Mouse (Mus musculus): ENCODE results near the gene Nptx1. TPM values are rescaled to one million over a fixed set of nuclear protein-coding genes. Genes with fewer than 3 reads are reported as not detected.

The Nptx1 gene
- polyA plus RNA-seq, 1 experiment from 2014 or later, result 1.2 TPM

GRCm38 (mm10) chr11:119509165-119509776, 38.3 kb downstream of the Nptx1 start:
- no peak overlapping the region for H3K4me2 ChIP-seq (replicated peaks)

GRCm38 (mm10) chr11:119507772-119508171, 39.8 kb downstream of the Nptx1 start:
- 80% methylated on average over 8 of the region's 8 CpGs for WGBS
- Histone ChIP-seq H3K27ac (replicated peaks) (no peak overlapping the region), H3K4me3 (replicated peaks) (no peak overlapping the region), H3K4me1 (no peaks in the 10 kb centered on the region), H3K9ac (no peak overlapping the region), H3K36me3 (peaks cover 51% of the 10 kb centered on the region), H3K9me3 (replicated peaks) (no peaks in the 10 kb centered on the region), H3K27me3 (no peaks in the 10 kb centered on the region), H3K4me2 (replicated peaks) (no peak overlapping the region)
- no peak for ATAC-seq (ENCODE audit: insufficient number of reproducible peaks, low FRiP score, low TSS enrichment, low read depth)

More at GRCm38 (mm10) chr11:119509165-119509776, 38.3 kb downstream of the Nptx1 start:
- peaks cover 4% of the 10 kb centered on the region for H3K4me1 ChIP-seq
- H3K27me3 ChIP-seq, result no peaks in the 10 kb centered on the region
- H3K27ac ChIP-seq (replicated peaks), result no peak overlapping the region
- no peak overlapping the region for H3K9ac ChIP-seq
- 75% methylated on average over 5 of the region's 5 CpGs for WGBS
- peaks cover 38% of the 10 kb centered on the region for H3K36me3 ChIP-seq
- H3K4me3 ChIP-seq (replicated peaks), result no peak overlapping the region
- no peaks in the 10 kb centered on the region for H3K9me3 ChIP-seq (replicated peaks)
- no peak for ATAC-seq (ENCODE audit: insufficient number of reproducible peaks, low FRiP score, low TSS enrichment, low read depth)

- Histone ChIP-seq H3K36me3 (peaks cover 65% of the 10 kb centered on the region), H3K27me3 (no peaks in the 10 kb centered on the region), H3K9ac (no peak overlapping the region), H3K9me3 (replicated peaks) (no peaks in the 10 kb centered on the region), H3K4me1 (no peaks in the 10 kb centered on the region), H3K4me2 (replicated peaks) (no peak overlapping the region), H3K27ac (replicated peaks) (no peak overlapping the region), H3K4me3 (replicated peaks) (no peak overlapping the region)
- WGBS, result 83% methylated on average over 4 of the region's 4 CpGs
- no peak for ATAC-seq (ENCODE audit: insufficient number of reproducible peaks, low FRiP score, low TSS enrichment, low read depth)
Measured at GRCm38 (mm10) chr11:119506386-119506785, 41.2 kb downstream of the Nptx1 start.

- H3K4me2 ChIP-seq (replicated peaks), result no peak overlapping the region
- peaks cover 87% of the 10 kb centered on the region for H3K36me3 ChIP-seq
- H3K9ac ChIP-seq, result no peak overlapping the region
- H3K27ac ChIP-seq (replicated peaks), result no peak overlapping the region
- H3K4me1 ChIP-seq, result no peaks in the 10 kb centered on the region
- H3K4me3 ChIP-seq (replicated peaks), result no peak overlapping the region
- no peaks in the 10 kb centered on the region for H3K27me3 ChIP-seq
- no peaks in the 10 kb centered on the region for H3K9me3 ChIP-seq (replicated peaks)
- ATAC-seq (ENCODE audit: insufficient number of reproducible peaks, low FRiP score, low TSS enrichment, low read depth), result 0 out of 2 replicates have a peak, but pooled peaks have one; percentile 45
Measured at GRCm38 (mm10) chr11:119503675-119504074, 43.9 kb downstream of the Nptx1 start.

- 76% methylated on average over 2 of the region's 2 CpGs for WGBS
- no peaks in the 10 kb centered on the region for H3K4me1 ChIP-seq
- H3K9me3 ChIP-seq (replicated peaks), result no peaks in the 10 kb centered on the region
- no peak overlapping the region for H3K9ac ChIP-seq
- no peak overlapping the region for H3K4me3 ChIP-seq (replicated peaks)
- H3K36me3 ChIP-seq, result peaks cover 69% of the 10 kb centered on the region
- ATAC-seq (ENCODE audit: insufficient number of reproducible peaks, low FRiP score, low TSS enrichment, low read depth), result no peak
- H3K27ac ChIP-seq (replicated peaks), result no peak overlapping the region
- H3K27me3 ChIP-seq, result no peaks in the 10 kb centered on the region
- no peak overlapping the region for H3K4me2 ChIP-seq (replicated peaks)
Measured at GRCm38 (mm10) chr11:119500011-119500410, 47.5 kb downstream of the Nptx1 start.

- Histone ChIP-seq H3K36me3 (peaks cover 61% of the 10 kb centered on the region), H3K27me3 (no peaks in the 10 kb centered on the region), H3K9me3 (replicated peaks) (no peaks in the 10 kb centered on the region), H3K4me3 (replicated peaks) (no peak overlapping the region), H3K4me1 (no peaks in the 10 kb centered on the region), H3K4me2 (replicated peaks) (no peak overlapping the region), H3K9ac (no peak overlapping the region), H3K27ac (replicated peaks) (no peak overlapping the region)
- WGBS, result 93% methylated on average over 4 of the region's 4 CpGs
- no peak for ATAC-seq (ENCODE audit: insufficient number of reproducible peaks, low FRiP score, low TSS enrichment, low read depth)
Measured at GRCm38 (mm10) chr11:119499297-119499696, 48.3 kb downstream of the Nptx1 start.

GRCm38 (mm10) chr11:119497451-119497850, 50.1 kb downstream of the Nptx1 start:
- no peaks in the 10 kb centered on the region for H3K27me3 ChIP-seq
- H3K9ac ChIP-seq, result no peak overlapping the region
- no peak for ATAC-seq (ENCODE audit: insufficient number of reproducible peaks, low FRiP score, low TSS enrichment, low read depth)
- no peak overlapping the region for H3K4me2 ChIP-seq (replicated peaks)
- H3K36me3 ChIP-seq, result peaks cover 45% of the 10 kb centered on the region
- no peaks in the 10 kb centered on the region for H3K9me3 ChIP-seq (replicated peaks)
- H3K27ac ChIP-seq (replicated peaks), result no peak overlapping the region
- 79% methylated on average over 4 of the region's 4 CpGs for WGBS
- peaks cover 10% of the 10 kb centered on the region for H3K4me1 ChIP-seq
- no peak overlapping the region for H3K4me3 ChIP-seq (replicated peaks)

GRCm38 (mm10) chr11:119496147-119496546, 51.4 kb downstream of the Nptx1 start:
- Histone ChIP-seq H3K4me3 (replicated peaks) (no peak overlapping the region), H3K9me3 (replicated peaks) (no peaks in the 10 kb centered on the region), H3K9ac (no peak overlapping the region), H3K4me2 (replicated peaks) (no peak overlapping the region), H3K27me3 (no peaks in the 10 kb centered on the region), H3K4me1 (peaks cover 16% of the 10 kb centered on the region), H3K27ac (replicated peaks) (no peak overlapping the region), H3K36me3 (peaks cover 32% of the 10 kb centered on the region)
- no peak for ATAC-seq (ENCODE audit: insufficient number of reproducible peaks, low FRiP score, low TSS enrichment, low read depth)
- 86% methylated on average over 5 of the region's 5 CpGs for WGBS

GRCm38 (mm10) chr11:119493516-119493915, 54.0 kb downstream of the Nptx1 start:
- H3K27me3 ChIP-seq, result no peaks in the 10 kb centered on the region; the same call in 1 of the 2 replicates
- no peak overlapping the region for H3K4me3 ChIP-seq (replicated peaks)
- ATAC-seq (ENCODE audit: insufficient number of reproducible peaks, low FRiP score, low TSS enrichment, low read depth), result no peak
- H3K27ac ChIP-seq (replicated peaks), result no peak overlapping the region
- no peaks in the 10 kb centered on the region for H3K9me3 ChIP-seq (replicated peaks)
- 67% methylated on average over 4 of the region's 4 CpGs for WGBS
- peaks cover 12% of the 10 kb centered on the region; the same call in 1 of the 2 replicates for H3K36me3 ChIP-seq
- H3K4me1 ChIP-seq, result peaks cover 23% of the 10 kb centered on the region
- no peak overlapping the region for H3K9ac ChIP-seq
- no peak overlapping the region for H3K4me2 ChIP-seq (replicated peaks)

GRCm38 (mm10) chr11:119492830-119493229, 54.7 kb downstream of the Nptx1 start:
- no peak for ATAC-seq (ENCODE audit: insufficient number of reproducible peaks, low FRiP score, low TSS enrichment, low read depth)
- Histone ChIP-seq H3K4me3 (replicated peaks) (0 out of 2 replicates have a peak overlapping the region, but pooled peaks have one; percentile 66), H3K27ac (replicated peaks) (no peak overlapping the region), H3K36me3 (peaks cover 12% of the 10 kb centered on the region; the same call in 1 of the 2 replicates), H3K4me1 (peaks cover 23% of the 10 kb centered on the region), H3K4me2 (replicated peaks) (0 out of 2 replicates have a peak overlapping the region, but pooled peaks have one; percentile 90), H3K27me3 (no peaks in the 10 kb centered on the region; the same call in 1 of the 2 replicates), H3K9ac (no peak overlapping the region), H3K9me3 (replicated peaks) (no peaks in the 10 kb centered on the region)
- 89% methylated on average over 6 of the region's 6 CpGs for WGBS

- H3K9ac ChIP-seq, result peak overlapping the region; percentile 93
- peak overlapping the region; percentile 66 for H3K4me3 ChIP-seq (replicated peaks)
- no peaks in the 10 kb centered on the region for H3K9me3 ChIP-seq (replicated peaks)
- H3K4me2 ChIP-seq (replicated peaks), result peak overlapping the region; percentile 90
- no peak for ATAC-seq (ENCODE audit: insufficient number of reproducible peaks, low FRiP score, low TSS enrichment, low read depth)
- peaks cover 9% of the 10 kb centered on the region; the same call in 1 of the 2 replicates for H3K36me3 ChIP-seq
- H3K4me1 ChIP-seq, result peaks cover 23% of the 10 kb centered on the region
- peak overlapping the region; percentile 87 for H3K27ac ChIP-seq (replicated peaks)
- WGBS, result 6% methylated on average over 27 of the region's 27 CpGs
- H3K27me3 ChIP-seq, result no peaks in the 10 kb centered on the region; the same call in 1 of the 2 replicates
Measured at GRCm38 (mm10) chr11:119491690-119492087, 55.9 kb downstream of the Nptx1 start.
